Mouse (Mus musculus) heart, postnatal 0 days (tissue): ENCODE data around the gene Aktip. TPM values are rescaled to one million over a fixed set of nuclear protein-coding genes. Genes with fewer than 3 reads are reported as not detected.

Experiments
- ATAC-seq: fragments of 200-750 bp; cut with Nextera tagmentation; 2 replicates; pipeline ENCODE4 v1.8.0; 2017; ENCODE audit warnings: low read depth, moderate number of reproducible peaks, moderate library complexity; ENCODE audit not compliant: insufficient read depth
- DNase-seq: peaks from one replicate; pipeline ENCODE4 v3.0.0-alpha.2; 2016; ENCODE audit warnings: low spot score
- H3K27ac ChIP-seq: fragments of 300-500 bp; sonication (generic); 2 replicates; pipeline ENCODE4 v1.5.1; 2014; ENCODE audit warnings: low read depth, mild to moderate bottlenecking
- H3K27me3 ChIP-seq: fragments of 300-500 bp; sonication (generic); 2 replicates; pipeline ENCODE4 v1.6.1; 2014; ENCODE audit warnings: low read length, mixed read lengths; ENCODE audit not compliant: control insufficient read depth, insufficient read depth
- H3K36me3 ChIP-seq: fragments of 300-500 bp; sonication (generic); replicated peaks from 2 replicates; pipeline ENCODE4 v1.6.1; 2014; ENCODE audit warnings: low read length, mixed read lengths; ENCODE audit not compliant: control insufficient read depth, insufficient read depth
- H3K4me1 ChIP-seq: fragments of 300-500 bp; sonication (generic); 2 replicates; pipeline ENCODE4 v1.6.1; 2014; ENCODE audit warnings: antibody characterized with exemption; ENCODE audit not compliant: control insufficient read depth, insufficient read depth
- H3K4me2 ChIP-seq: fragments of 300-500 bp; sonication (generic); 2 replicates; pipeline ENCODE4 v1.6.1; 2014; ENCODE audit warnings: low read depth, mild to moderate bottlenecking, low read length, moderate library complexity
- H3K4me3 ChIP-seq: fragments of 300-500 bp; sonication (generic); 2 replicates; pipeline ENCODE4 v1.5.1; 2014; ENCODE audit warnings: low read depth, low read length
- H3K9ac ChIP-seq: fragments of 300-500 bp; sonication (generic); replicated peaks from 2 replicates; pipeline ENCODE4 v1.6.1; 2014; ENCODE audit warnings: low read depth, low read length, mixed read lengths
- H3K9me3 ChIP-seq: fragments of 300-500 bp; sonication (generic); replicated peaks from 2 replicates; pipeline ENCODE4 v1.6.1; 2016; ENCODE audit warnings: low read length; ENCODE audit not compliant: control insufficient read depth
- CTCF ChIP-seq: IDR thresholded peaks from 2 replicates; pipeline ENCODE4 v1.5.1; 2016; ENCODE audit warnings: antibody characterized with exemption, control low read depth, low read depth
- EP300 ChIP-seq: IDR thresholded peaks from 2 replicates; pipeline ENCODE4 v1.6.1; 2016; ENCODE audit warnings: antibody characterized with exemption, low read depth
- WGBS: fragments of 180-500 bp; shearing (Covaris S2); extraction: QIAGEN DNeasy Blood & Tissue Kit; methylation state at CpG from one replicate; pipeline ENCODE4 v1.1.7; 2014; 5-methylcytosine and 5-hydroxymethylcytosine counted together
- polyA plus RNA-seq: library from polyadenylated mRNA; unstranded; fragments of >200 nt; fragmentation: Nextera tagmentation; extraction: Ambion mirVana; gene quantifications from 2 replicates; pipeline ENCODE4 v1.2.1, GENCODE M21; 2015
- total RNA-seq: library from RNA; depleted of rRNA; stranded (reverse); fragments of >200 nt; gene quantifications from 2 replicates; pipeline ENCODE4 v1.2.3, GENCODE M21; 2014; ENCODE audit warnings: low replicate concordance

The Aktip gene
- total and polyA plus RNA-seq, 2 experiments from 2014 or later, result 43.0 to 60.1 TPM

DNA sequence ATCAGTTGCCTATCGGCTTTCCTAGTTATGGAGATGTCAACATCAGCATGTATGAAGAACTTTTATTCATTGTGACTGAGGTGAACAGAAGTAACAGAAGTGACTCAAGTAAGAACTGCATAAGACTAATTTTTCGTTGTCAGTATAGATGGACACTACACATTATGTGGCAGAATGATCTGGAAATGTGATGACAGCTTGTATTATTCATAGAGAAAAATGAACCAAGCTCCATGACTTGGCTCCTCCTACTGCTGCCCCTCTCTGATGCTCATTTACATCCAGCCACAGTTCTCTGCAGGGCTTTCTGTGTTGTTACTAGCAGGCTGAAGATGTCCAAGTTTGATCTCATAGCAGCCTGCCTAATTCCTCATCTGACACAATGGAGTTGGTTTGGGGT is 37.4 kb upstream of the Aktip start:
- Histone ChIP-seq H3K27ac (no peak overlapping the region), H3K4me2 (no peak overlapping the region), H3K27me3 (no peaks in the 10 kb centered on the region), H3K9ac (no peak overlapping the region), H3K9me3 (no peaks in the 10 kb centered on the region), H3K4me3 (no peak overlapping the region), H3K4me1 (peaks cover 5% of the 10 kb centered on the region), H3K36me3 (peaks cover 6% of the 10 kb centered on the region; the same call in 1 of the 2 replicates)
- ATAC-seq (no peak), DNase-seq (no peak)
- 73% methylated on average over 2 of the region's 2 CpGs for WGBS
- TF ChIP-seq EP300 (no peak), CTCF (no peak)

DNA sequence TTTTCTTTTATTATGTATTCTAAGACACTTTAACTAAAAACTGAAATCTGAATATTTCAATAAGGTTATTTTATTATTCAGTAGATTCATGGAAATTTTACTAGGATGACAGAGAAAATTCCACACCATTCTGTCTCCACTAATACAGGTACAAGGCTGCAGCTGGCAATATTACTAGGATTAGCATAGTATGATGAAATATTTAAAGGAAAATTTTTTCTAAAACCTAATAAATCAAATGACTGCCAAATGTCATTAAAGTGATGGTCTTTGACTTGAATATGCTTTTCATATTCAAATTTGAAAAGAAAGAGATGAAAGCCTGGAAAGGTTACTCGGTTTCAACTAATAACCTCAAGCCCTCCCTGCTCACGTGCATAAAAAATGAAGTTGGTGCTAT is 34.3 kb upstream of the Aktip start:
- Histone ChIP-seq H3K4me2 (no peak overlapping the region), H3K4me3 (no peak overlapping the region), H3K27ac (no peak overlapping the region), H3K9me3 (no peaks in the 10 kb centered on the region), H3K9ac (no peak overlapping the region), H3K36me3 (peaks cover 14% of the 10 kb centered on the region; the same call in 1 of the 2 replicates), H3K27me3 (no peaks in the 10 kb centered on the region), H3K4me1 (no peaks in the 10 kb centered on the region)
- TF ChIP-seq CTCF (no peak), EP300 (no peak)
- no peak for ATAC-seq
- DNase-seq, result no peak
- 91% methylated on average over 2 of the region's 2 CpGs for WGBS

DNA sequence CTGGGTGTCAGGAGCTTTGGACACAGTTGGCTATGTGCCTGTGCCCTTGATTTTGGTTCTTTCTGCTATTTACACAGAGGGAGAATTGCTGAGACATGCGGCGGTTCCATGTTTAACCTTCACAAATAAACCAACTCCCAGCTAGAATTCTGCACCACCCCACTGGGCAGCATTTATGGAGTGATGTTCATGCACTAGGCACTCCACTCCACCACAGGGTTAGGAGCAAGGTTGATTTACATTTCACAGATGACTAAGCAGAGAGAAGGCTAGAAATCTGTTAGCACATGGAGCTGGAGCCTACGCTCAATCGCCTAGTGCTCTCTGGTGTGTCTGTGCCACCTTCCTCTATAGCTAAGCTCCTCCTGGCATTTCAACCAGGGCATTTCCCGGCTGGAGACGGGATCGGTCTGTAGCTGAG is 27.7 kb upstream of the Aktip start:
- DNase-seq, result no peak
- Histone ChIP-seq H3K27me3 (no peaks in the 10 kb centered on the region), H3K9me3 (no peaks in the 10 kb centered on the region), H3K27ac (no peak overlapping the region), H3K4me3 (no peak overlapping the region), H3K4me1 (no peaks in the 10 kb centered on the region), H3K4me2 (no peak overlapping the region), H3K36me3 (peaks cover 17% of the 10 kb centered on the region), H3K9ac (no peak overlapping the region)
- WGBS, result 91% methylated on average over 7 of the region's 7 CpGs
- no peak for ATAC-seq
- TF ChIP-seq EP300 (no peak), CTCF (no peak)

DNA sequence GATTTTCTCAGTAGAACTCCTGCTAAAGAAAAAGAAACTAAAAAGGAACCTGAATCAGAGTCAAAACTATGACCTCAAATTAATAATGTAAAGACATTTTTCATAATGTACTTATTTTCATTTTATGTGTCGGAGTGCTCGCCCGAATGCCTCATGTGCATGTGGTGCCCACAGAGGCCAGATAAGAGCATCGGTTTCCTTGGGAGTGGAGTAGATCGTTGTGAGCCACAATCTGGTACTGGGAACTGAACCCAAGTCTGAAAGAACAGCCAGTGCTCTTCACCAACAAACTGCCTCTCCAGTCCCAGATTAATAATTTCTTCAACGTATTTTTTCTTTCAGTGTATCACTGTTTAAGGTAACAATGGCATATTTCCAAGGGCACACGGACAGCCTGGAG is 24.5 kb upstream of the Aktip start:
- H3K9me3 ChIP-seq, result no peaks in the 10 kb centered on the region
- H3K4me3 ChIP-seq, result no peak overlapping the region
- peaks cover 7% of the 10 kb centered on the region; the same call in 1 of the 2 replicates for H3K36me3 ChIP-seq
- no peak overlapping the region for H3K4me2 ChIP-seq
- H3K27ac ChIP-seq, result no peak overlapping the region
- H3K4me1 ChIP-seq, result no peaks in the 10 kb centered on the region
- DNase-seq, result no peak
- H3K27me3 ChIP-seq, result no peaks in the 10 kb centered on the region
- TF ChIP-seq CTCF, result no peak
- TF ChIP-seq EP300, result no peak
- 87% methylated on average over 7 of the region's 7 CpGs for WGBS
- no peak overlapping the region for H3K9ac ChIP-seq
- ATAC-seq, result no peak

DNA sequence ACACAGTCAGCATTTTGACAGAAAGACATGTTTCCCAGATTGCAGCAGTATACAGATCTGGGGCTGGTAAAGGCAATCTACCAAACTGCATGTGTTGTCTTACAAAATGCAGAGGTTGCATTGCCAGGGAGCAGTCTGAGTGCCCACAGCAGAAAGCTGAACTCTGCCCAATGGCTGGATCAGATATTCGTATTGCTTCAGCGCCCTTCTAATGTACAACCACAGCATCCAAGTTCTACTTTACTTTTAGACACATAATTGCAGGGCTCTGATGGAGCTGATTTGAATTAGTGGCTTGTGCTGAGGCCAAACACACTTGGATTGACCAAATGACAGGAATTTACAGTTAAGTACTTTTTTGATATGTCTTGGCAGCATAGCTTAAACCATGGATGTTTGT is 22.1 kb upstream of the Aktip start:
- Histone ChIP-seq H3K9ac (no peak overlapping the region), H3K4me2 (no peak overlapping the region), H3K9me3 (no peaks in the 10 kb centered on the region), H3K27ac (no peak overlapping the region), H3K4me3 (no peak overlapping the region), H3K36me3 (peaks cover 10% of the 10 kb centered on the region; the same call in 1 of the 2 replicates), H3K27me3 (no peaks in the 10 kb centered on the region), H3K4me1 (no peaks in the 10 kb centered on the region)
- DNase-seq (no peak), ATAC-seq (no peak)
- TF ChIP-seq CTCF, result no peak
- no peak for TF ChIP-seq EP300
- WGBS, result 94% methylated on average over 2 of the region's 2 CpGs

DNA sequence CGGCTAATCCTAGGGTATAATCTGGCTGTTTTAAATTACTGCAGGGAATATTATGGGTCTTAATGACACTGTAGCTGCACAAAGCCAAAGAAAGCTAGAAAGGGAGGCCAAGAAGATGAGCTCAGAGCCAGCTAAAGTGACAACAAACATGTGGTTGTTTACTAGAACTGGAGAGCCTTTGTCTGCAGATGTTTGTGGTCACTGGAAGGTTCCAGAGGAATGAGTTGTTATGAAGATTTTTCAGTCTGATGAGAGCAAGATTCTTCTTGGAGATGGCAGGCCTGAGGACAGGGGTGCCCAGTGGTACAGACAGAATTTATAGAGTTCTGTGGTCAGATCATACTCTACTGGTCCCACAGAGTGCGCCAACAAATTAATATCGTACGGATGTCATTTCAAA is 18.5 kb upstream of the Aktip start:
- H3K27ac ChIP-seq, result no peak overlapping the region
- 88% methylated on average over 4 of the region's 4 CpGs for WGBS
- no peak overlapping the region for H3K4me3 ChIP-seq
- H3K27me3 ChIP-seq, result no peaks in the 10 kb centered on the region
- H3K4me2 ChIP-seq, result no peak overlapping the region
- H3K9me3 ChIP-seq, result no peaks in the 10 kb centered on the region
- DNase-seq, result no peak
- no peaks in the 10 kb centered on the region for H3K4me1 ChIP-seq
- no peak for ATAC-seq
- no peak overlapping the region for H3K9ac ChIP-seq
- H3K36me3 ChIP-seq, result 0 out of 2 replicates have a peak, but pooled peaks cover 3% of the 10 kb centered on the region
- TF ChIP-seq CTCF (no peak), EP300 (no peak)
